Mouse (Mus musculus): Measurements from ENCODE around the gene Lipe.

The Lipe gene

GRCm38 (mm10) chr7:25385850-25386555, 12.5 kb downstream of the Lipe start:
- peak; percentile 90 for DNase-seq (ENCODE audit: low spot score)

- DNase-seq (ENCODE audit: low spot score), result no peak
Measured at GRCm38 (mm10) chr7:25385259-25385658, 13.3 kb downstream of the Lipe start.

- no peak for DNase-seq (ENCODE audit: low spot score)
Measured at GRCm38 (mm10) chr7:25384818-25385217, 13.7 kb downstream of the Lipe start.

- no peak for DNase-seq (ENCODE audit: low spot score)
Measured at GRCm38 (mm10) chr7:25384318-25384717, 14.2 kb downstream of the Lipe start.

GRCm38 (mm10) chr7:25383891-25384290, 14.6 kb downstream of the Lipe start:
- no peak for DNase-seq (ENCODE audit: low spot score)

GRCm38 (mm10) chr7:25383385-25383784, 15.1 kb downstream of the Lipe start:
- DNase-seq (ENCODE audit: low spot score), result no peak

- DNase-seq (ENCODE audit: low spot score), result no peak
Measured at GRCm38 (mm10) chr7:25382541-25382940, 16.0 kb downstream of the Lipe start.

- DNase-seq (ENCODE audit: low spot score), result no peak
Measured at GRCm38 (mm10) chr7:25381284-25381680, 17.2 kb downstream of the Lipe start.

- DNase-seq (ENCODE audit: low spot score), result no peak
Measured at GRCm38 (mm10) chr7:25380392-25381283, 17.9 kb downstream of the Lipe start.

- peak; percentile 29 for DNase-seq (ENCODE audit: low spot score)
Measured at GRCm38 (mm10) chr7:25379551-25380351, 18.8 kb downstream of the Lipe start.

- DNase-seq (ENCODE audit: low spot score), result no peak
Measured at GRCm38 (mm10) chr7:25378181-25379100, 20.1 kb downstream of the Lipe start.

GRCm38 (mm10) chr7:25377100-25377700, 21.3 kb downstream of the Lipe start:
- DNase-seq (ENCODE audit: low spot score), result peak; percentile 36

- DNase-seq (ENCODE audit: low spot score), result peak; percentile 72
Measured at GRCm38 (mm10) chr7:25376556-25376955, 22.0 kb downstream of the Lipe start.

- DNase-seq (ENCODE audit: low spot score), result no peak
Measured at GRCm38 (mm10) chr7:25372441-25372840, 26.1 kb downstream of the Lipe start.

- no peak for DNase-seq (ENCODE audit: low spot score)
Measured at GRCm38 (mm10) chr7:25369058-25369749, 29.3 kb downstream of the Lipe start, which contains the start of gene Cnfn. Gene Cnfn, minus strand, starts transcription at chr7:25369724.

- DNase-seq (ENCODE audit: low spot score), result no peak
Measured at GRCm38 (mm10) chr7:25368333-25368732, 30.2 kb downstream of the Lipe start.

- DNase-seq (ENCODE audit: low spot score), result no peak
Measured at GRCm38 (mm10) chr7:25367632-25368293, 30.7 kb downstream of the Lipe start.

- DNase-seq (ENCODE audit: low spot score), result peak; percentile 52
Measured at GRCm38 (mm10) chr7:25365937-25366625, 32.4 kb downstream of the Lipe start.

GRCm38 (mm10) chr7:25363632-25364031, 34.9 kb downstream of the Lipe start:
- DNase-seq (ENCODE audit: low spot score), result no peak

Measured in MN1 (cell line).